Mouse (Mus musculus) inflammation-experienced regulatory T-cells, adult 6 months (primary cell): ENCODE measurements around the gene Slc22a23. TPM values are rescaled to one million over a fixed set of nuclear protein-coding genes. Genes with fewer than 3 reads are reported as not detected.
A peak's percentile ranks its signal among the peaks of the same experiment; 100 is the strongest.

ENCODE experiments used
- ATAC-seq: one replicate; pipeline ENCODE4 v1.8.0; 2017
- polyA plus RNA-seq, 3 experiments: library from polyadenylated mRNA; unstranded; fragments of 100-300 nt; shearing (Covaris generic); gene quantifications; one replicate each; pipeline ENCODE4 v1.2.1; 2017

Gene Slc22a23
- polyA plus RNA-seq, 3 experiments from 2014 or later, result 0.25 to 0.51 (median 0.35) TPM

DNA sequence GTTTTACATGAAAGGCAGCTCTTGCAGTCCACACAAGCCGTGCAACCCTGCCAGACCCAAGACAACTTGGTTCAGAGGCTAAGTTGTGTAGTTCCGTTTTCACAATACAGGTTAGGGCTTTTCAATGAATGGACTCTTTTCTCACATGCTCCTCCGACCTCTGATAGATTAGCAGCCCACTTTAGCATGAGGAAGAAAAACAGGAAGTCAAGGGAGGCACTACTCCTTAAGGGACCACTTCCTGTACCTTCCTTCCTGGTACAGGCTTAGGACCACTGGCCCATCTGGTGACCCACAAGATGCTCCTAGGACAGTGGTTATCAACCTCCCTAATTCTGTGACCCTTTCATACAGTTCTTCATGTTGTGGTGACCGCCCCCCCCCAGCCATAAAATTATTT lies 116.1 kb downstream of the Slc22a23 start:
- no peak for ATAC-seq

DNA sequence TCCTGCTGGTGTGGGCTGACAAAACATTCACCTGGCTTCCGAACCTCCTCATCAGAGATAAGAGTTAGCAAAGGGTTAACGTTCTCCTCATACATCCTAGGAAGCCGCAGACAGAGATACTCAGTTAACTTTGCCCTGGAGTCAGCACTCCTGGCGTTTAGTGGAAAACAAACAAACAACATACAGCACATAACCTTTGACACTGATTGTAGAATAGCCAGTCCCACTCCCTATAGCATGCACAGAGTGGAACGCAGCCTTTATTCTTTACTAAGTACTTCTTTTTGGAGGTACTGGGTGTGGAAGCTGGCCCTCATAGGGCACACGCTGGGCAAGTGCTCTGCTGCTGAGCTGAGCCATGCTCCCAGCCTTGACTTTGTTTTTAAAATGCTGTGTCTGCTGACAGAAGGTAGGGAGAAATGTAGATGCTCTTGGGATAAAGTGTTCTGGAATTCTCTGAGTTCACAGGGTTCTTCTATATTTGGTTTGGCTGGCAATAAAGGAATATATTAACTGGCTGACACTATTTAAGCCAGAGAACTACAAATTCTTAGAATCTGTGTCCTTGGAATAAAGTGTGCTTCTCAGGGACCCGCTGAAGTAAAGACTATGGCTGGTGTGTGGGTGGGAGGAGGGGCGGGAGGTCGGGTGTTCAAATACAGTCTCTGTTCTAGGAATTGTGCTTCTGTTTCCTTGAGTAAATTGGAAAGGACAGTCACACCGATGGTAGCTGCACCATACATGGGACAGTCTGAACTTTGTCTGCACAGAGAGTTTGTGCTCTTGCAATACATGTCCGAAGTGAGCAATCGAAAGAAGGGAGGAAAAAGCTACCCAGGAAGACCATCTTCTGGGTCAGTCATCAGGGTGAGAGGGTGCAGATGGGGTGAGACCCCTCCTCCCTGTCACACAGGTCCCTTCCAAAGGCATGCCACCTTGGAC lies 117.0 kb downstream of the Slc22a23 start:
- no peak for ATAC-seq

DNA sequence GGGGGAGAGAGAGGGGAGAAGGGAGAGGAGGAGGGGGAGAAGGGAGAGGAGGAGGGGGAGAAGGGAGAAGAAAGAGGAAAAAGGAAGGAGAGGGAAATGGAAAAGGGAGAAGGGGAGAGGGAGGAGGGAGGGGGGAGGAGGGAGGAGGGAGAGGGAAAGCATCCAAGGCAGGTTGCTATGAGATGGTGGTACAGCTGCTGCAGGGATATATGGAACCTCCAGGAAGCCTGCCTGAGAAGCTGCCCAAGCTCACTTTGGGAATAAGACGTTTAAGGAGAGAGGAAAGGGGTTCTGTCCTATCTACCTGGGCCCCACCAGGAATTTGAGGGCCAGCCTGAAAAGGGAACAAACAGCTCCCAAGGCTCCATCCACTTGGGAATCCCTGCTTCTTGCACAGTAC lies 118.0 kb downstream of the Slc22a23 start:
- no peak for ATAC-seq

GRCm38 (mm10) chr13:34222985-34223384 lies 122.0 kb downstream of the Slc22a23 start:
- no peak for ATAC-seq

- no peak for ATAC-seq
Measured at GRCm38 (mm10) chr13:34219728-34220127, 125.3 kb downstream of the Slc22a23 start.

DNA sequence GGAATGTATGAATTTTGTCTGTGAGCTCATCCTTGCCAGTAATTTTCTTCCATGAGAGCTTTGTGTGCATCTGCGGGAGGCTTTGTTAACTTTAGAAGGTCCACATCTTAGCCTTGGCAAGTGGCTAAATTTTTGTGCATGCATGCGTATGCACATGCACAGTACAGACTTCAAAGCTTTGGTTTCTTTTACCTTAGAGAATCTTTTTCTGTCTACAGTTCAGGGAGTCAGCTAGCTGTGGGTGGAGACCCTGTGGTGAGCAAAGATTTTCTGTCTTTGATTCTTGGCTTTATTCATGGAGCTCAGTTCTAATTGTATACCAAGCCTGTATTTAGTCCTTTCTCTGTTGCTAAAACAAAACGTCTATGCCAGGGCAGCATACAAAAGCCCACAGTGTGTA lies 126.2 kb downstream of the Slc22a23 start:
- no peak for ATAC-seq

DNA sequence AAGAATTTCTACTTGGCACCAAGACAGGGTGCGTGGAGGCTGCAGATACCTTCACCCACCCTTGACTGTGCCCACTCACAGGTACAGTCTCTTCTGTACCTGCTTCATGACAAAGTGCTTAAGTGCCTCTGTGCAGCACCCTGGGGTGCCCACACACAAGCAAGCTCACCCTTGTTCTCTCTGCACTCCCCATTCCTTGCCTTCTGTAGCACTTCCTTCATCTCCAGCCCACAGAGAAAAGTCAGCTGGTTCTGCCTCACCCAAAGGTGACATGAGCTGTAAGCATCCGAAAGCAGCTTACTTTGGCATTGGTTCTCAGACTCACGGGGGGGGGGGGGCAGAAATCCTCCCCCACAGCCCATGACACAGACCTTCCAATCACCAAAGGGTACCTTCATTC lies 130.1 kb downstream of the Slc22a23 start:
- no peak for ATAC-seq

- no peak for ATAC-seq
Measured at GRCm38 (mm10) chr13:34212735-34213212, 132.2 kb downstream of the Slc22a23 start.

- no peak for ATAC-seq
Measured at GRCm38 (mm10) chr13:34211261-34211775, 133.7 kb downstream of the Slc22a23 start.

GRCm38 (mm10) chr13:34207714-34208470 lies 137.1 kb downstream of the Slc22a23 start:
- no peak for ATAC-seq

DNA sequence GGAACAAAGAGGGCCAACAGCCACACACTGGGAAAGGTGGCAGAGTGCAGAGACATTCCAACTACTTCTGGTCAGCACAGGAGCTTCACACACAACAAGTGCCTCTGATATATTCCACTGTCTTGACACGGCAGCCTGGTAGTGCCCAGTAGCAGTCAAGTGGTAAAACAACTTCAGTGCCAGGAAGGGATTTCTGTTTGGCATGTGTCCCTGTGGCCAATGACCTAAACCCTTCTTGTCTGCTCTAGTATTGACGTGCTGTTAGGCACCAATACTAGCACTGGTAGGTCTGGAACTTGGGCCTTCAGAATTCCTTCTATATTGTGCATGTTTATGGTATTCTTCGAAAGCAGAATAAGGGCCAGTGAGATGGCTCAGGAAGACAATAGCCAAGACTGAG lies 139.8 kb downstream of the Slc22a23 start:
- ATAC-seq, result no peak

DNA sequence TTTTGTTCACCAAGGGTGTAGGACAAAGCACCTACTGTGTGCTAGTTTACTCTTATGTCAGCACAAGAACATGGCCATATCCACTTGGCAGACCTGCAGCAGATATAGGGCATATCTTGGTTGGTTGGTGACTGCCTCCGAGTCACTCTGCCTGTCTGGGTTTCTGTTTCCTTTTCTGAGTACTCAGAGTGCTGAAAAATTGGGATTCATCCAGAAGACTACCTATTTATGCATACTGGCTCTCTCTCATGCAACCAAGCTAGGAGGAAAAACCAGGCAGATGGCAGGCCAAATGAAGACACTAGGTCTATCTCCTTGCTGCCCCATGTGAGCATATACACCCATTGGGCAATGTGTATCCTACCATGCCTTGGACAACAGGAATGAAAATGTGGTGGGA lies 149.3 kb downstream of the Slc22a23 start:
- ATAC-seq, result no peak

DNA sequence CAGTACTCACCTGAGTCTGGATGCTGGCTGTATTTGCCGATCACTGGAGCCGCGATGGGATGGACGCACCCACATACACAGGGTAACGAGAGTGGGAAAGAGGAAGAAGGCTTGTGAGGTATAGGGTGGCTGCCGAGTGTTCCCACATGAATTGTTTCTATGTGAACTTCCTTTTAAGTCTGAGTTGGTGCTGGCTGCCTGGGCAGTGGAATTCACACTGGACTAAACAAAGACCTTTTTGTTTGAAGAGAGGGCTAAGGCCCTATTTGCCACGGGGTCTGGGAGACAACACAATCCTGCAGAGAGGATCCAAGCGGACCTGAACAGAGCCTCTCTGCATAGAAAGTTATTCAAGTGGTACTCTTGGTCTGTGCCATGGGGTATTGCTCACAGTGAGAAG lies 151.6 kb downstream of the Slc22a23 start:
- ATAC-seq, result no peak

- ATAC-seq, result no peak
Measured at GRCm38 (mm10) chr13:34192414-34193191, 152.4 kb downstream of the Slc22a23 start.

DNA sequence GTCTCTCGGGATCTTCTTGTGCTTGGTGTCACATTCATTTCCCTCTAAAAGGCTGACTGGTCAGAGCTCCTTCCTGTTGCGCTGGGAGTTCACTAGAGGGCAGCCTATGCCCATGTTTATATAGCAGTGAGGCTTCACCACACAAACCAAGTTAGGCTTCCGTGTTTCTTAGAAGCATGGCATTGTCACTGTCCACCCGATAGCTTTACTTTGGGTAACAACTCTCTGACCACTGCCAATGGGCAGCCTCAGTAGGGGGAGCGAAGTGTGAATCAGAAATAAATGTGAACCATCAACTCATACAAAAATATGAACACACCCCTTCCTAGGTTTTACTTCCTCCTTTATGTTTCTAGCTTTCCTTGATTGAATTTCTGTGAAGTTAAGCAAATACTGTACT lies 157.4 kb downstream of the Slc22a23 start:
- peak; percentile 86 for ATAC-seq

GRCm38 (mm10) chr13:34185371-34185770 lies 159.6 kb downstream of the Slc22a23 start:
- no peak for ATAC-seq

- no peak for ATAC-seq
Measured at GRCm38 (mm10) chr13:34181624-34182023, 163.4 kb downstream of the Slc22a23 start.

DNA sequence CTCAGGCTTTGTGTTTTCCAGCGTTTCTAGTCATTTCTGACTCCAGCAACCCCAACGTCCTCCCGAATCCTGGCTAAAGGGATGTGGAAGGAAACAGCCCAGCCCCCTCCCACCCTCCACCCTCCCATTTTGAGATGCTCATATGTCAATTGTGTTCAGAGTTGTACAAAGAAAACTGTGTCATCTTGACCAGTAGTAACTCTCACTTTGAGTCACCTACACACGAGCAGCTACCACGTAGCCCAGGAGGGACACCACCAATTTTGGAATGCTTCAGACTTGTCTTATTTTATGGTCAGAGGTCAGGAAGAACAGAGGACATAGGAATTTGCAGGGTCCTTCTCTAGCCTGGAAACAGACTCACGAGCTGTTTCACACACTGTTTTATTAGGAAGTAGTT lies 171.0 kb downstream of the Slc22a23 start:
- no peak for ATAC-seq

- peak; percentile 21 for ATAC-seq
Measured at GRCm38 (mm10) chr13:34163304-34163975, 181.5 kb downstream of the Slc22a23 start.

DNA sequence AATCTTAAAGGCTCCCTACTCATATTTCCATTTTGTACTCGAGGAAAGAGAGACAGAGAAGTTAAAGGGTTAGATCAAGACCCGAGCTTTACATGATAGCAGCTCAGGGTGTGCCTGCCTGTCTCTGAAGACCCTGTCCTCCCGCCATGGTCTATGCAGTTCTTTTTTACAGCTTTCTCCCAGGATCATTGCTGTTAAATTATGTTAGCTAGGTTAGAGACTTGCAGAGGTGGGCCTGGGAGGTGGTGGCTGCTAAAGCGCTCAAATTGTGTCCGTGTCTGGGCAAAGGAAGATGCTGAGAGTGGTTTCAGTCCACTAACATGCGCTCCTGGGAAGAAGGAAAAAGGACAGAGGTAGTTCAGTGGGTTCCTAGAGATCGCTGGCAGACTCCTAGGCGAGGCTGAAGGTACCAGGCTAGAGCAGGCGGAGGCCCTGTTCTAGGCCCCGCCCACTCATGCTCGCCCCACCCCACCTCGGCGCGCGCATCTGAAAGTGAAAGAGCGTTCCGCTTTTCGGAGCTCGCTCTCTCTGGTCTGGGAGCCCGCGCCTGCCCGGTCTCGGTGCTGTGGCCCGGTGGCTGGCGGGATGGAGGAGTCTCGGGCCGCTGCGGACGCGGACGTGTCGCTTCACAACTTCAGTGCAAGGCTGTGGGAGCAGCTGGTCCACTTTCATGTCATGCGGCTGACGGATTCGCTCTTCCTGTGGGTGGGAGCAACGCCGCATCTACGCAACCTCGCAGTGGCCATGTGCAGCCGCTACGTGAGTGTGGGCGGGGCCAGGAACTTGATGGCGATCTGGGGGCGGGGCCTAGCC lies 182.3 kb downstream of the Slc22a23 start, which contains the start of gene Psmg4:
Gene Psmg4, plus strand, starts transcription at position 474 of the 813 bp plus-strand sequence.
- ATAC-seq, result peak; percentile 91

DNA sequence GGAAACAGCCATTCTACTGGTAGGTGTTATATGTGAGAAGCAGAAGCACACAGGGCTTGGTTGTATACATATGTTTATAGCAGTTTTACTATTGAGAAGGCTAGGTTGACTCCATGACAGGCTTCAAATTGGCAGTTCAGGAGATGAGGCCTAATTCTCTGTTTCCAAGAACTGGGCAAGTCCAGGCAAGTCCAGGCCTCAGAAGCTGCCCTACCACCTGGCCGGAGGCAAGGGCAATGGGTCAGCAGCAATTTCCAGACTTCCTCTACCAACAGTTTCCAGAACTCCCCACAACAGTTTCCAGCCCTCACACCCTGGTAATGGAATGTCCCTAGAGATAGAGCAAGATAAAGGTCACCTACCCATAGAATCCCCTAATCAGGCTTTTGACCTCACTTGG lies 185.1 kb downstream of the Slc22a23 start:
- ATAC-seq, result no peak
